Mouse (Mus musculus): ENCODE data around the gene Olfr740.

DNA sequence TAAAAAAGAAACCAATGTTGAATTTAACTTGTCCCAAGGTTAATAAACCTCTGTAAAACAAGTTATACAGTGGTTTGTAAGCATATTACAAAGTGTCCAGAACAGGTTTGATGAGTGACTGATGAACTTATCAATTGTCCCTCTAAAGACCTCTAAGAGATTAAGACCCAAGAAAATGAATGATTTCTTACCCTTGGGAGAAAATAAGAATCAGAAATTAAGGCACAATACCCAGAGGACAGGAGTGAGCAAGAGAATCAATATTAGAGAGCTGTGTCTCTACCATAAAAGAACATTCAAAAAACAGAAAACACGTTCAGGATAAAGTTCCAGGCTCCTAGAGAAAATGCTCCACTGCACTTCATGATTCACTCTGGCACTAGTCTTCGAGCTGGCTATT lies 58.0 kb downstream of the Olfr740 start, which contains the start of gene Olfr742:
- no peak for TF ChIP-seq CTCF (IDR thresholded peaks at IDR 0.05; ENCODE audit: borderline replicate concordance, insufficient read depth, low read depth, low read length)
- no peak for TF ChIP-seq POLR2A (IDR thresholded peaks at IDR 0.05; ENCODE audit: borderline replicate concordance, insufficient read depth, low read length)
